Mouse (Mus musculus) retina, postnatal 7 days (tissue): ENCODE data around the gene Hist1h2br.
"Not testable (repeated sequence)": the region's sequence is repeated elsewhere in the genome, so short reads cannot be mapped to it uniquely, and the experiment has no call there.

Experiments used
- DNase-seq: peaks from one replicate; pipeline ENCODE4 v3.0.0-alpha.2; 2012; ENCODE audit warnings: low read depth, low spot score

Gene Hist1h2br

DNA sequence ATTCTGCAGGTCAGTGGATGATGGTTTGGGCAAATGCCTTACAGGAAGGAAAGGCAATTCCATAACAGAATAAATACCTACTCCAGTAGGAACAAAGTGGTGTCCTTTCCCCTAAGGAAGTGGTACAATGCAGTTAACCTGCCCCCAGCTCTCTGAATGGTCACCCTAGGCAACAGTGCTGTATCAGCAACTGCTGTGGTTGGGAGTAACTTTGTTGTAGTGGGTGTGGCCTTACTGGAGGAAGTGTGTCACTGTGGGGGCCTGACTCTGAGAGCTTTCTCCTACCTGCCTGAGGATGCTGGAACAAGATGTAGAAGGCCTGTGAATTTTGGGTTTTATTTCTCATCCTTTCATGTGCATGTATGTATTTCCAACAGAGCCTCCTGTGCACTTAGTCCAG lies 12.8 kb downstream of the Hist1h2br start:
- DNase-seq: not testable (repeated sequence)

DNA sequence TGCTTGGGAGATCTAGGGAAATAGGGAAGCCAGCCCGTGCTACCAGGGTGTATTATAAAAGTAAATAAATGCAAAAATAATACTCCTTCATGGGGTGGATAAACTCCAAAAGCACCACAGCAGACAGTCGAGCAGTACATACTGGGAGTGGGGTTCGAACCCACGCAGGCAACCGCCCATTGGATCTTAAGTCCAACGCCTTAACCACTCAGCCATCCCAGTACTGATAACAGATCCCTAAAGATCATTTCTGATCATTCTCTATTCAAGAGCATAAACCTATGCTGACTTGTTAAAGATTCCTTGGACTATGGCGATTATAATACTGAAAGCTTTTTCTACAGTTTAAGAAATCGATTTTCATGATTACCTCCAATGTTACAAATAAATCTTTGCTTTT lies 14.3 kb downstream of the Hist1h2br start:
- DNase-seq: no peak

DNA sequence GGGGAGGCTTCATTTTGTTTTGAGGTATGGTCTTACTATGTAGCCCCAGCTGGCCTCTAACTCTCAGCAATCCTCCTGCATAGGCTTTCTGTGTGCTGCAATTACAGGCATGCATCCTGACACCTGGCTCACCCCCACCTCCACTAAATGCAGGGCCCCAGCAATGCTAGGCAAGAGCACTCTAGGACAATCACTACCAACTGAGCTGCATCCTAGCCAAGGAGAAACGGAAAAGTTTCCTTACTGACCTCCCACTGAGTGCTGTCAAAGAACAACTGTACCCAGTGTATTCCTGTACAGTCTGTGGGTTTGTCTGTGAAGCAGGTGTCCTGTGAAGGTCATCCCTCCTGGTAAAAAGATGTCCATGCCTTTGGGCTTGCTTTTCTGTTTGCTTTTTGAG lies 17.2 kb downstream of the Hist1h2br start:
- not testable (repeated sequence) for DNase-seq

DNA sequence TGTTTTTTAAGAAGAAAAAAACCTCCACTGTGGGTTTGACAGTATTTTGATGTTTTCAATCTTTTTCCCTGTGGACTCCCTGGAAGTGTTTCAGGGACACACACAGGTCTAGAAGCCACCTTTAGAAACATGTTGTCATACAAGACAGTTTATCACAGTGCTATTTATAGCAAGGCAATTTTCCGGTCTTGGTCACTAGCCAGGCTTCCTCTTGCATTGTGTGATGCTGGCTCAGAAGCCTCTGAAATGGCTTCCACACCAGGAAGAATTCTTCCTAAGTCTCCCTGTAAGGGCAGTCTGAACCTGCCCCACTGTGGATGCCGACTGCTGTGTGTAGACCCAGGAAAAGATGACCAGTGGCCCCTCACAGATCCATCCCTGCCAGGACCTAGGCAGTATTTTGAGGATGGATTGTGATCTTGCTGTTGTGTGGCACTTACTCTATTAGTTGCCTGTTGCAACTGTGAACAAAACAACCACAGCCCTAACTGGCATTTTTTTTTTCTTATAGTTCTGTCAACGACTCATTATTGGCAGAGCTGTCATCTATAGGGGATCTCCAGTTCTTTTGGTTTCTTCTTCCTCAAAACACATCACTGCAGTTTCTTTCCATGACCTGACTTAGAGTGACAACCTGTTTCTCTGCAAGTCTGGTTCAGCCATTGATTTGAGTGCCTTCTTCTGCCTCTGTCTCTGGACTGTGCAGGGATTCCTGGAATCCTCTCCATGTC lies 18.8 kb downstream of the Hist1h2br start:
- no peak for DNase-seq

DNA sequence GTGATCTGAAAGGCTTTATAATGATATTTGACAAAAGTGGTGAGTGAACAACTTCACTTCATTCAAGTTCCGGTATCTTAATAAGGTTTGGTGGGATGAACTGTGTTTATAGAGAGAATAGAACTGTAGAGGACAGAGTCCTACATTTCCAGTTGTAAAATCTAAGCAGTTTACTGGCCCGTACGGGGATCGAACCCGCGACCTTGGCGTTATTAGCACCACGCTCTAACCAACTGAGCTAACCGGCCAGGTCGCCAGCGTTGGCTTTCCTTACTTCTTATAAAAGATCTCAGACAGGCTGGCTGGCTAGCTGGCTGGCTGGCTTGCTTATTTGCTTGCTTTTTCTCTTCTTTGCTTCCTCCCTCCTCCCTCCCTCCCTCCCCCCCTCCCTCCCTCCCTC lies 21.6 kb downstream of the Hist1h2br start:
- DNase-seq: peak; percentile 17

DNA sequence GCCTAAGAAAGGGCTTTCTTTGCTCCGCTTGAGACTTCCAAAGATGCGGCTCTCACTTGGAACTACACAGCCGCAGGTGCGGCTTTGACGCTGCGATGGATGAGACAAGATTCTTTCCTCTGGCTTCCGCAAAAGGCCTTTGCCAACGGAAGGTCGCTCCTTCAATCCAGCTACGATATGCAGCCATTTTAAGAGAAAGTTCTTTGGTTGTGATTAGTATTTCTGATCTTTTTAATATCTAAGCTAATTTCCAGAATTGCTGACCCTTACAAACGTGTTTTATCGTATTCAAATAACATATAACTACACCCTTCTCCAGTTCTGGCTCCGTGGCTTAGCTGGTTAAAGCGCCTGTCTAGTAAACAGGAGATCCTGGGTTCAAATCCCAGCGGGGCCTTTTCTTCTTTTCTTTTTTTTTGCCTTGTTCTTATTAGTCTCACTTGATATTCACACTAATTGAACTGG lies 22.2 kb downstream of the Hist1h2br start:
- peak; percentile 14 for DNase-seq

DNA sequence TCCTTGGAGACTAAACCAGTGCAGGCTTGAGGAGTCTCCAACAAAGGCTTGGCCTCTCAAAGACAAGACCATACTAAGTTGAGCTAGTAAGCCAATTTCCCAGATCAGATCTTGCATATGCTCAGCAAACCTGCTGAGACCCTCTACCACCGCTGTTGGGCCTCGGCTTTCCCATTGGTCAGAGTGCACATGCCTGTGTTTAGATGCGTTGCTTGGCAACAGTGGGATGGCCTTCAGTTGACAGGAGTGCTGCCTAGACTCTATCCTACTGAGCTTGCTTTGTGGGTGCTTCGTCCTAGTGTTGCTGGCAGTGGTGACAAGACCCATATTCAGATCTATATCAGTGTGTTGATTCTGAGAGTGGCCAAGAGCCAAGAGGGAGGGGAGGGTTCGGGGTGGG lies 28.1 kb downstream of the Hist1h2br start:
- DNase-seq: no peak

DNA sequence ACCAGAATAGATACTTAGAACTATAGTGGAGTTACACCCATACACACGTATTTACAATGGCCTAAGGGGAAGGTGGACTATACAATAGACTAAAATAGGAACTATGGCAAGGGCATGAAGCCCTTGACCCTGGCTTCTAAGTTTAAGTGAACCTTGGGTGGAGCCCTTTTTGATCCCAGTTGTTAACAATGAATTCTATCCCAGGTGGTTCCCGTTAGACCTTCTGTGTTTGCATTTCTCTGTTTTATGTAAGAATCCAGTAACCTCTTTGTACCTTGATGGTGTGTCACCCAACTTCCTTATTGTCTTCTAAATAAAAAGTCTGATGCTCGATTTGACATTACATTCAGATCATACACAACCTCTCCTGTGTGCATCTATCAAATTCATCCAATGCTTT lies 32.0 kb downstream of the Hist1h2br start:
- not testable (repeated sequence) for DNase-seq

DNA sequence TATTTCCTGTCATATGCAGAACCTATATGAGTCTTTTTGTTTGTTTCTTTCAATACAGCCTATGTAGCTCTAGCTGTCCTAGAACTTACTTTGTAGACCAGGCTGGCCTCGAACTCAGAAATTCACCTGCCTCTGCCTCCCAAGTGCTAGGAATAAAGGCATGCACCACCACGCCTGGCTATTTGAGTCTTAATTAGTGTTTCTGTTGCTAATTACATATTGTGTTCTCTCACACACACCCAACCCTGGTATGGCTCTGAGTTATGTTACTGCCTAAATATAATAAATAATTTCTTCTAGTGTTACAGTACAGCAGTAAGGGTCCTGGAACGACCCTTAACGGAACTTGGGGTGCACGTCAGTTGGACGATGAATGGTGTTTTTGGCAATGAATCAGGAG lies 47.2 kb downstream of the Hist1h2br start:
- no peak for DNase-seq

DNA sequence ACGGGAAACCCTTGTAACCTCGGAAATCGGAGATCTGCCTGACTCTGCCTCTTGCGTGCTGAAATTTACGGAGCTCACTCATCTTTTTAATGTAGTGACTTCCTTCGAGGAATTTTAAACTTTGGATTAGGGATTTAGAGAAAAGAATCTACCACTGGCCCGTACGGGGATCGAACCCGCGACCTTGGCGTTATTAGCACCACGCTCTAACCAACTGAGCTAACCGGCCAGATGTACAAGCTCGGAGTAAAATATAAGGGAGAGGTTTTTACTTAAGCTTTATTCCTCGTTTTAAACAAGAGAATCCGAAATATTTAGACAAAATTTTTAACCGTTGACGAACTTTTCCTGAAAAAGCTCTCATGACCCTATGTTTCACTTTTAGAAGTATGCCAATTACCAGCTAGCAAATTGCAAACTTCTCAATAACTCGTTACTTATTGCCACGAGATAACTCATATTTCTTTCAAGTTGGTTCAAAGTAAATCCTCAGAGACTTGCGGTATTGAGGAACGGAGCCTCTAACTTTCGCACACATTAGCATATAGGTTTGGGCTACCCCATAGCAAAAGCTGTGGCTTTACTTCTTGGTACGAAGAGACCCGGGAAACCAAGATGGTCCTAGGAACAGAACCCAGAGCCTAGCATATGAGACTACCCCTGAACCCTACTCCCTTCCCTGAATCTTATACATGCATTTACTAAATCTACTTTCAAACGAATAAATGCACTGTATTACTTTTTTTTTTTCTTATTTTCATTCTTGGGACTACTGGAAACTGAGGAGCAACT lies 48.5 kb downstream of the Hist1h2br start:
- no peak for DNase-seq

DNA sequence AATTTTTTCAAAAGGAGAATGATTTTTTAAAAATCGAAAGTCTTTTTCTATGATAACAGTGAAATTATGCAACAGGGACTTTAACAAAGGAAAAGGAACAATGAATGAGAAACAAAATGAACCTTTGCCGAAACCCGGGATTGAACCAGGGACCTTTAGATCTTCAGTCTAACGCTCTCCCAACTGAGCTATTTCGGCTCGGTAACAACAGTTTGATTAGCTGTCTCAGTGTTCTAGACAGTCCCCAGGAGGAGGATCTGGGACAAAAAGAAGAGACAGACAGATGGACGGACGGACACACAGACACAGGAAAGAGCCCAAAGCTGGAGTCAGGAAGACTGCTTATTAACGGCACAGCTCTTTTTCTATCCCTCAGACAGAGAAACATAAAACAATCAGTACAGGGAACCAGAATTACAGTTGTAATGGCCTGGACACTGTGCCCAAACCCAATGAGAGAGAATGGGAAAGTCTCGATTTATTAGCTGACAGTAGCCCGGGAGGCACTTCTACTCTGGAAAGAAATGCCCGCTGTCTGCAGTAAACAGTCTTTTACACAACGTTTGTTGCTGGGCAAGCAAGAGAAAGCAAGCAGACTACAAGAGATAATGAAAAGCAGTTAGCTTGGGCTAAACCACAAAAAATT lies 49.3 kb downstream of the Hist1h2br start:
- DNase-seq: peak; percentile 17

DNA sequence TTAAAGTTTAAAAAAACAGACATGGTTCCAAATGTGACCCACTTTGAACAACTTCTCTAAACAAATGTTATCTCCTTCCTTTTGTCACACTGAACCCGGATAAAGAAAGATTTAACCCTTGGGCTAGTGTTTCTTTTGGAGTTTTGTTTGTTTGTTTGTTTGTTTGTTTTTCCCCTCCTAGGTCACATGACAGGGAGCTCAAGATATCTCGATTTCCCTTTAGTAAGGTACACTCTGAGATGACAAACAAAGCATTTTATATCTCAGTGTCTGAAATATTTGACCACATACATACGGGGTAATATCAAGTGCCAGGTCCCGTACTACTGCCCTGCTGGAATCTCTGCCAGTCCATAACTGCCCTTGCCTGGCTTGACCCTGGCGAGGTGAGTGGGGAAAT lies 49.9 kb downstream of the Hist1h2br start:
- DNase-seq: no peak

DNA sequence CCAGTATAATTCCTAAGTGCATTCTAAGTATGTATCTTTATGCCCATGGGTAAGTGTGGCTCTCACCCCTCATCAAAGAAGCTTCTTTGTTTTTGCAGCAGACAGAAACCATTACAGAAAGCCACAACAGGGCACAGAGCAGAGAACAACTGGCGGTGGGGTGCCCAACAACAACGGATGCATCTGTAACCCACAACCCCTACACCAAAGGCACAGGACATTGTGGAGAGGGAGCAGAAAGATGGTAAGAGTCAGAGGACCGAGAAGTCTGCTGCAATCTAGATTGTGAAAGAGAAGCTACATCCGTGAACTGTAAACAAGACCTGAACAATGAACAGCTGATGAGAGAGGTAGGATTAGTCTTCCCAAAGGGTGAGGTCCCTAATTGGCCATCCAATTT lies 51.0 kb downstream of the Hist1h2br start:
- DNase-seq: no peak
